Mouse (Mus musculus) lung, embryonic 14.5 days (tissue): ENCODE data around the gene Krt13. TPM values are rescaled to one million over a fixed set of nuclear protein-coding genes. Genes with fewer than 3 reads are reported as not detected.
A peak's percentile ranks its signal among the peaks of the same experiment; 100 is the strongest.

Experiments
- ATAC-seq: fragments of 200-750 bp; cut with Nextera tagmentation; 2 replicates; pipeline ENCODE4 v1.8.0; 2017; ENCODE audit warnings: mild to moderate bottlenecking, moderate TSS enrichment, moderate library complexity; ENCODE audit not compliant: insufficient read depth
- DNase-seq: peaks from one replicate; pipeline ENCODE4 v3.0.0-alpha.2; 2015
- H3K27ac ChIP-seq: fragments of 300-500 bp; sonication (generic); 2 replicates; pipeline ENCODE4 v1.5.1; 2014; ENCODE audit warnings: low read depth, mild to moderate bottlenecking, moderate library complexity
- H3K27me3 ChIP-seq: fragments of 300-500 bp; sonication (generic); 2 replicates; pipeline ENCODE4 v1.6.1; 2014; ENCODE audit warnings: low read length, control low read depth; ENCODE audit not compliant: insufficient read depth
- H3K36me3 ChIP-seq: fragments of 300-500 bp; sonication (generic); 2 replicates; pipeline ENCODE4 v1.6.1; 2014; ENCODE audit warnings: control low read depth; ENCODE audit not compliant: insufficient read depth
- H3K4me1 ChIP-seq: fragments of 300-500 bp; sonication (generic); 2 replicates; pipeline ENCODE4 v1.6.1; 2014; ENCODE audit warnings: antibody characterized with exemption, control low read depth; ENCODE audit not compliant: insufficient read depth
- H3K4me2 ChIP-seq: fragments of 300-500 bp; sonication (generic); 2 replicates; pipeline ENCODE4 v1.6.1; 2014; ENCODE audit warnings: mild to moderate bottlenecking
- H3K4me3 ChIP-seq: fragments of 300-500 bp; sonication (generic); 2 replicates; pipeline ENCODE4 v1.5.1; 2014; ENCODE audit warnings: low read depth, low read length
- H3K9ac ChIP-seq: fragments of 300-500 bp; sonication (generic); 2 replicates; pipeline ENCODE4 v1.6.1; 2014
- H3K9me3 ChIP-seq: fragments of 300-500 bp; sonication (generic); 2 replicates; pipeline ENCODE4 v1.6.1; 2016; ENCODE audit warnings: low read depth, low read length, control low read depth
- CTCF ChIP-seq: IDR thresholded peaks from 2 replicates; pipeline ENCODE4 v1.5.1; 2016; ENCODE audit warnings: antibody characterized with exemption, low read depth
- WGBS: fragments of 180-500 bp; shearing (Covaris S2); extraction: QIAGEN DNeasy Blood & Tissue Kit; methylation state at CpG from one replicate; pipeline ENCODE4 v1.1.7; 2014; 5-methylcytosine and 5-hydroxymethylcytosine counted together
- polyA plus RNA-seq: library from polyadenylated mRNA; unstranded; fragments of >200 nt; fragmentation: Nextera tagmentation; extraction: Ambion mirVana; gene quantifications from 2 replicates; pipeline ENCODE4 v1.2.1, GENCODE M21; 2014

The Krt13 gene
- polyA plus RNA-seq, 1 experiment from 2014 or later: not detected

GRCm38 (mm10) chr11:100139391-100139790 lies 18.0 kb upstream of the Krt13 start:
- H3K4me3 ChIP-seq: no peak overlapping the region
- no peak overlapping the region for H3K4me2 ChIP-seq
- DNase-seq (no peak), ATAC-seq (no peak)
- H3K9me3 ChIP-seq: no peaks in the 10 kb centered on the region
- H3K4me1 ChIP-seq: peaks cover 10% of the 10 kb centered on the region; the same call in 1 of the 2 replicates
- 66% methylated on average over 2 of the region's 2 CpGs for WGBS
- H3K36me3 ChIP-seq: no peaks in the 10 kb centered on the region
- 0 out of 2 replicates have a peak, but pooled peaks cover 2% of the 10 kb centered on the region for H3K27me3 ChIP-seq
- H3K27ac ChIP-seq: peak overlapping the region; percentile 42
- no peak for TF ChIP-seq CTCF
- no peak overlapping the region for H3K9ac ChIP-seq

GRCm38 (mm10) chr11:100138809-100139208 lies 17.4 kb upstream of the Krt13 start:
- H3K27me3 ChIP-seq: no peaks in the 10 kb centered on the region
- H3K27ac ChIP-seq: 0 out of 2 replicates have a peak overlapping the region, but pooled peaks have one; percentile 14
- H3K4me2 ChIP-seq: no peak overlapping the region
- H3K9ac ChIP-seq: no peak overlapping the region
- no peak; the same call in 1 of the 2 replicates for ATAC-seq
- H3K36me3 ChIP-seq: no peaks in the 10 kb centered on the region
- no peaks in the 10 kb centered on the region for H3K9me3 ChIP-seq
- no peak overlapping the region for H3K4me3 ChIP-seq
- peak; percentile 24 for DNase-seq
- H3K4me1 ChIP-seq: peaks cover 10% of the 10 kb centered on the region; the same call in 1 of the 2 replicates
- TF ChIP-seq CTCF: no peak
- 47% methylated on average over 7 of the region's 7 CpGs for WGBS

GRCm38 (mm10) chr11:100137693-100138092 lies 16.3 kb upstream of the Krt13 start:
- H3K36me3 ChIP-seq: no peaks in the 10 kb centered on the region
- H3K27ac ChIP-seq: no peak overlapping the region

GRCm38 (mm10) chr11:100136559-100136958 lies 15.2 kb upstream of the Krt13 start:
- Histone ChIP-seq H3K4me1 (peaks cover 10% of the 10 kb centered on the region; the same call in 1 of the 2 replicates), H3K27me3 (no peaks in the 10 kb centered on the region), H3K9me3 (no peaks in the 10 kb centered on the region), H3K4me2 (no peak overlapping the region), H3K27ac (no peak overlapping the region), H3K36me3 (no peaks in the 10 kb centered on the region), H3K9ac (no peak overlapping the region), H3K4me3 (no peak overlapping the region)
- DNase-seq (no peak), ATAC-seq (no peak)
- 11% methylated on average over 5 of the region's 5 CpGs for WGBS
- TF ChIP-seq CTCF: no peak

More at GRCm38 (mm10) chr11:100137693-100138092, 16.3 kb upstream of the Krt13 start:
- no peaks in the 10 kb centered on the region for H3K9me3 ChIP-seq
- DNase-seq (no peak), ATAC-seq (no peak)
- 20% methylated on average over 5 of the region's 5 CpGs for WGBS
- no peak overlapping the region for H3K9ac ChIP-seq
- H3K4me1 ChIP-seq: peaks cover 10% of the 10 kb centered on the region; the same call in 1 of the 2 replicates
- H3K4me2 ChIP-seq: no peak overlapping the region
- H3K27me3 ChIP-seq: no peaks in the 10 kb centered on the region
- no peak overlapping the region for H3K4me3 ChIP-seq
- TF ChIP-seq CTCF: no peak

GRCm38 (mm10) chr11:100135731-100136130 lies 14.4 kb upstream of the Krt13 start, which contains the start of gene Krt15:
Gene Krt15, minus strand, starts transcription at chr11:100135928.
- no peak for ATAC-seq
- Histone ChIP-seq H3K4me3 (no peak within 1 kb of the TSS), H3K9me3 (no peaks in the 10 kb centered on the region), H3K27me3 (no peaks in the 10 kb centered on the region), H3K9ac (no peak within 1 kb of the TSS), H3K27ac (no peak within 1 kb of the TSS), H3K4me2 (no peak within 1 kb of the TSS), H3K36me3 (no peaks in the 10 kb centered on the region), H3K4me1 (peaks cover 10% of the 10 kb centered on the region; the same call in 1 of the 2 replicates)
- DNase-seq: no peak
- 45% methylated on average over 7 of the region's 7 CpGs for WGBS
- TF ChIP-seq CTCF: no peak

- no peak for ATAC-seq
- 60% methylated on average over 7 of the region's 7 CpGs for WGBS
These were observed 3.5 kb upstream of the Krt13 start for GRCm38 (mm10) chr11:100124901-100125300.

GRCm38 (mm10) chr11:100120331-100120730 lies 1.0 kb downstream of the Krt13 start:
- no peak overlapping the region for H3K4me2 ChIP-seq
- H3K9me3 ChIP-seq: no peaks in the 10 kb centered on the region
- no peak overlapping the region for H3K27ac ChIP-seq
- H3K36me3 ChIP-seq: no peaks in the 10 kb centered on the region
- H3K4me3 ChIP-seq: no peak overlapping the region
- ATAC-seq (no peak), DNase-seq (peak; percentile 18)
- H3K9ac ChIP-seq: no peak overlapping the region
- H3K4me1 ChIP-seq: 0 out of 2 replicates have a peak, but pooled peaks cover 2% of the 10 kb centered on the region
- 55% methylated on average over 5 of the region's 5 CpGs for WGBS
- no peaks in the 10 kb centered on the region for H3K27me3 ChIP-seq
- no peak for TF ChIP-seq CTCF

More at GRCm38 (mm10) chr11:100124901-100125300, 3.5 kb upstream of the Krt13 start:
- Histone ChIP-seq H3K4me3 (no peak overlapping the region), H3K4me2 (no peak overlapping the region), H3K9ac (no peak overlapping the region), H3K4me1 (0 out of 2 replicates have a peak, but pooled peaks cover 2% of the 10 kb centered on the region), H3K9me3 (no peaks in the 10 kb centered on the region), H3K27ac (no peak overlapping the region), H3K36me3 (no peaks in the 10 kb centered on the region), H3K27me3 (no peaks in the 10 kb centered on the region)
- no peak for DNase-seq
- TF ChIP-seq CTCF: no peak
